Mouse (Mus musculus) olfactory bulb, adult 2 months (tissue): Measurements from ENCODE around the gene Htr7.

Source experiments
- CTCF ChIP-seq: fragments of 200-500 bp; IDR thresholded peaks from 2 replicates; pipeline ENCODE4 v1.5.1; 2012; ENCODE audit warnings: low read depth, mild to moderate bottlenecking, low read length, moderate library complexity; ENCODE audit not compliant: insufficient read depth
- POLR2A ChIP-seq: fragments of 200-500 bp; IDR thresholded peaks from 2 replicates; pipeline ENCODE4 v1.6.1; 2012; ENCODE audit warnings: mild to moderate bottlenecking, low read depth, low read length, moderate library complexity; ENCODE audit not compliant: insufficient read depth

DNA sequence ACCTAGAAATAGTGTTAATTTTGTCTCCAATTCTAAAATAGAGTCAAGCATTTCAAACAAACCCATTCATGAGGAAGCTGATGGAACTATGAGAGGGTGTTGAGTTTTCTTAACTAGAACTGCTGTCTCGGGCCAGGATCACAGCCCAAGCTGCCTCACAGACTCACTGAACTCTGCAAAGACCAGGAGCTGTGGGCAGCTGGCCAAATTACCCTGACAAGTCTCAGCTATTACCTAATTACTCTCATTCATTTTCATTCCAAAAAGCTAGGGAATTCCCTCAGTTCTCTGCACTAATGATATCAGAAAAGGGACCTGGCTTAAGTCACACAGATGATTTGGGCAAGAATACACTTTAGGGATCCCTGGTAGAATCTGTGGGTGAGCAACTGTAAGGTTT, 107.4 kb downstream of the Htr7 start:
- TF ChIP-seq CTCF (no peak), POLR2A (no peak)
